Mouse (Mus musculus) E14TG2a.4 (cell line): Measurements from ENCODE around the gene P2ry2.

ENCODE experiments used
- CTCF ChIP-seq: conservative IDR thresholded peaks from 2 replicates; pipeline ENCODE4 v1.5.1; 2014; ENCODE audit warnings: low read length
- NANOG ChIP-seq: IDR thresholded peaks from 2 replicates; pipeline ENCODE4 v1.6.1; 2014; ENCODE audit warnings: borderline replicate concordance, low read length, mixed read lengths
- POU5F1 ChIP-seq: IDR thresholded peaks from 2 replicates; pipeline ENCODE4 v1.6.1; 2014; ENCODE audit warnings: low read length, borderline replicate concordance

GRCm38 (mm10) chr7:101014985-101015384 is 2.3 kb upstream of the P2ry2 start:
- TF ChIP-seq CTCF (no peak), POU5F1 (no peak), NANOG (no peak)
